Mouse (Mus musculus) gastrocnemius, adult 18-20 months (tissue): Measurements from ENCODE around the gene Atp8b4. TPM values are rescaled to one million over a fixed set of nuclear protein-coding genes. Genes with fewer than 3 reads are reported as not detected.

Source experiments
- DNase-seq: peaks from one replicate; pipeline ENCODE4 v3.0.0; 2021; ENCODE audit warnings: low spot score
- total RNA-seq, 2 experiments: library from RNA; stranded (reverse); gene quantifications; 2 replicates each; pipeline ENCODE4 v1.2.3; 2021

The Atp8b4 gene
- total RNA-seq, 2 experiments from 2014 or later = 0.11 to 0.17 TPM

DNA sequence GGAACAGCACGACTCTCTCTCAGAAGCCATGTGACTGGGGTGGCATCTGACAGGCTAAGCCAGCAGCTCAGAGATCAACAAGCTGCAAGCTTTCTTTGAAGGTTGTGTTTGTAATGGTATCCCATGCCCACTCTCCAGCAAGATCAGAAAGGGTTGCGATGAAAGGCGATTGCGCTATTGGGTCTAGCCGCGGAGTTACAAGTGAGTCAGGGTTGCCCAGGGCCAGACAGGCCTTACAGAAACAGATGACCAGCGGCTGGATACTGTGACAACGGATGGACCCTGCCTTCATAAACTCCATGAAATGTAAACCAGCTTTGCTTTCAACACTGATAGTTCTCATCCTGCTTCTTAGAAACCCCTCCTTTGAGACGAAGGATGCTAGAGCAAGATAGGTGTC, 66.2 kb downstream of the Atp8b4 start:
- no peak for DNase-seq

DNA sequence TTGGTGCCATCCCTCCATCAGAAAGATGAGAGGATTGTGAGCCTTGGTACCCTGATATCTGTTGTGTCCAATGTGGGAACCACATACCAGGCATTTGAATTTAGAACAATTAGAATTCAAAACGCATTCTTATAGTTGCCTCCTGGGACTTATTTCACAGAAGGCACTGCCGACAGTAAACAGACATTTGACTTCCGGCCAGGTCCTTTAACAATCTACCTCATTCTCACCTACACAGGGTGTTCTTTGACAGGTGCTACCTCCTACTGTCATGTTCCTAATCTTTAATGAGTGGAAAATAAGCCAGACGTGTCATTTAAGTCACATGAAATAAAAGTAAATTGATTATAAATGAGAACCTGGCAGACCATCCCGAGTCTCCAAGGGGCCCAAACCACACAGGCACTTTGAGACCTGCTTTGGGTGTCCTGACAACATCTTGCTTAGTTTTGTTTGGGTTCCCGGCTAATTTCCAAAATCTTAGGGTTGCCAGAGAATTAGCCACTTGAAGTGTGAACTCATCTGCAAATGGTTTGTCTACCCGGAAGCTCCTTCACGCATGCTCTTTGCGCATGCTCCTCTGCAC, 67.9 kb downstream of the Atp8b4 start:
- DNase-seq = no peak

DNA sequence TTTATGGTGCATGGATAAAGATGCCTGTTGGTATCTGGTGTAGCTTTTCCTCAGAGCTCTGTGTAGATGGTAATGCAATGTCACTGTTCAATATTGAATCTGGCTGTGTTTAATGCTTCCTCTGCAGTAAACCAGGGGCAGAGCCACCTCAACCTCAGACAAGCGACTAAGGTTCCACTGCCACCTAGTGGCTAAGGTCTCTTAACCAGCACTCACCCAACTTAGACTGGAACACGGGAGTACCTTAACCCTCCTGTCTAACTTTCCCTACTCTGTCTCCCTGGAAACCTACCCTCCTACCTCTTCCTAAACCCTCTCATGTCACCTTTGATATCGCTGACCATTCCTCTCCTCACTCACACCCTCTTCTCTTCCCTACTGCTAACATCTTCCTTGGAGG, 71.2 kb downstream of the Atp8b4 start:
- DNase-seq = peak; percentile 57

DNA sequence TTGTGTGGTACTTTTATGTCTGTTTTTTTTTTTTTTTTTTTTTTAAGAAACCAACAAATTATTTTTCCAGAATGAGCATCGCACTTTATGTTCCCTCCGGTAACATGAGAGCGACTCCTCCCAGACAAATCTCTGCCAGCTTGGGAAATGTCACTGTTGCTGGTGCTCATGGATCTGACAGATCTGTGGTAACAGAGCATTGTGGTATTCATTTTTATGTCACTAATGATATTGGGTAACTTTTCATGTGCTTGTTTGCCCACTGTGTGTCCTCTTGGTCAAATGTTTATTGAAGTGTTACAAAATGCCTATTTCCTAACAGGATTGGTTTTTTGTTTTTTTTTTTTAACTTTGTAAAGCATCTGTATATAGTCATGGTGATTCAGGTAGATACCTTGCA, 75.3 kb downstream of the Atp8b4 start:
- DNase-seq = no peak

DNA sequence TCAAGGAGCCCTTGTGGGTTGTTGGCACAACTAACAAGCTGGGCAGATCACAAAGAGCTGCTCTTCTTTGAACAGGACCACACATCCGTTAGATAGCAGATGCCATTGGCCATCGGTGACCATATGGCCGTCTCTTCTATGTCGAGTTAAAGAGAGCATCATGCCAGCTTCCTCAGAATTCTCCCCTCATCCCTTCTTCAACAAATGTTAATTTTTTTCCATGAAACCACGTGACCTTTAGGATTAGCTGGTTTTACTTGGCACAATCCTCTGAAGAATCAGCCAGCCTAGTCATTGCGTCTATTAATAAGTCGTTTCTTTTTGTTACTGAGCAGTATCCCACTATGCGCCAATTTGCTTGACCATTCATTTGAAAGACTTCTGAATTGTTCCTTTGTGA, 75.8 kb downstream of the Atp8b4 start:
- no peak for DNase-seq

DNA sequence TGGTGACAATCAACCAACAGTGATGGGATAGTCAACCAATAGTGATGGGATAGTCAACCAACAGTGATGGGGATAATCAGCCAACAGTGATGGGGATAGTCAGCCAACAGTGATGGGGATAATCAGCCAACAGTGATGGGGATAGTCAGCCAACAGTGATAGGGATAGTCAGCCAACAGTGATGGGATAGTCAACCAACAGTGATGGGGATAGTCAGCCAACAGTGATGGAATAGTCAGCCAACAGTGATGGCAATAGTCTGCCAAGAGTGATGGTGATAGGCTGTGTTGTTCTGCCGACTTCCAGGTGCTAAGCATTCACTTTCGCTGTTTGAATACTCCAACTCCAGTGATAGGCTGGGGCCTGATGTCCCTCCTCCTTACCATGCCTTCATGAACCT, 79.6 kb downstream of the Atp8b4 start:
- no peak for DNase-seq

DNA sequence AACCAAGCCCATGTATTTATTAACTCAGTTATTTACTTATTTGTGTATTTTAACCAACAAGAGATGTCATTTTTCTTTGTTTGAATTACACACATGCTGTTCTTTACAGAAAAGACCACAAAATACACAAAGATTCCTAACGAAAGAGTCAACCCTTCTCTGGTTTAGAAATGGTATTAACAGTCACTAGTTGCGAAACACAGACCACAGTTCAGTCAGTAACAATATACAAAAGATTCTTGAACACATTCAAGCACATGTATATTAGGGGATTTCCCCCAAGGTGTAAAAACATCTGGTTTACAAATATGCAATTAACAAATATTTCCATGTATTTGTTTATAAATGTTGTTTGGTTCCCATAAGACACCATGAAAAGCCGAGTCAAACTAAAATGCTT, 81.6 kb downstream of the Atp8b4 start:
- no peak for DNase-seq

DNA sequence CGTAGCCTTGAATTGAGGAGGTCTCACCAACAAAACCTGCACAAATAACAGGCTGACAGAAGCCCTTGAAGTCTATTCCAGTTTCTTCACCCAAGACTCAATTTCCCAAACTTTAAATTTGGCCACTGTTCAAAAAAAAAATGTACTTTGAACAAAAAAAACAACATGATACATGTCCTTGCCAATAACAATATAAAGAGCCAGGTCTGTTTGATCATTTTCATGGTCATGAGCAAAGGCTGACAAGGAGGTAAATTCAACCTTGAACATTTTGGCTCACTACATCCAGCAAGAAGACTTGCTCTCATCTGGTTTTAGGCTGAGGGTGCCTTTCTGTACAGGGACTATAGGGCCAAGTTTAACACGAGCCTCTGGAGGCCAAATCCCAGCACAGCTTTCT, 83.7 kb downstream of the Atp8b4 start:
- DNase-seq = no peak

DNA sequence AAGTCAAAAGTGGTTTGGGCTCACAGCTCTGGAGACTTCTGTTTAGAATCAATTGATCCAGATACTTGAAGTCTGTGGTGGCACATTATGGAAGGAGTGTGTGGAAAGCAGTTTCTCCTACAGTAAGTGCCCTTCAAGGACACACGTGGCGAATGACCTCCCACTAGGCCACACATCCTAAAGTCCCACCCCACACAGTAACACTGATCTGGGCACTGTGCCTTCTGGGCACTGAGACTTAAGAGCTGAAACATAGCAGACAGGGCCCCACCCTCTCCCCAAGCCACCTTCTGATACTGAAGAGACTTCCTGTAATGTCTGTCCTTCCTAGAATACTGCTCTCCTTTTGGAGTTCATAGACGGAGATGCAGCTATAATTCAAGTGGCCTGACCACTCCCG, 84.5 kb downstream of the Atp8b4 start:
- DNase-seq = no peak

DNA sequence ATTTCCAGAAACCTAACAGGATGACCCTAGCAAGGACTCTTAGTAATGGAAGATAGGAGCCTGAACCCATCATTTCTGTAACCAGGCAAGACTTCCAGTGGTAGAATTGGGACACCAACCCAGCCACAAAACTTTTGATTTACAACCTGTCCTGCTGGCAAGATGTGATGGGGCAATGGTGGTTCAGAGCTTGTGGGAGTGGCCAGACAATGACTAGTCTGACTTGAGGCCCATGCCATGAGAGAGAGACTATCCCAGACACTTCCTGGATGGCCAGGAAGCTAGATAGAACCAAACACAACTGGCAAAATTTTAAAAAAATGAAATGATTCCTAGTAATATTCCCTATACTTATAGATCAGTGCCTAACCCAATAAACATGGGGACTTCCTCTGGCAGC, 87.7 kb downstream of the Atp8b4 start:
- DNase-seq = no peak

DNA sequence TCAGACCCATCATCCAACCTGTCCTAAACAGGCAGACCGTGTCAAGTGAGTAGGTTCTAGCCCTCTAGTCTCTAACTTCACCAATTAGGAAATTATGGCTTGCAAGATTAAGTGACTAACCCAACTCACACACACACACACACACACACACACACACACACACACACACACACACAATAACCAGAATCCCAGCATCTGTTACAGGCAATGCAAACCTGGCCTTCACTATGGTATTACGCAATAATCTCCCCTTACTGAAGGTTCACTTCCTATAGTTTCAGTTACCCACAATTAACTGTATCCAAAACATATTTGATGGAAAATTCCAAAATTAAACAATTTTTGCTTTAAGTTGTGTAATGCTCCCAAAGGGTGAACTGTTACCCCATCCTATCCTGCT, 101.0 kb downstream of the Atp8b4 start:
- no peak for DNase-seq

DNA sequence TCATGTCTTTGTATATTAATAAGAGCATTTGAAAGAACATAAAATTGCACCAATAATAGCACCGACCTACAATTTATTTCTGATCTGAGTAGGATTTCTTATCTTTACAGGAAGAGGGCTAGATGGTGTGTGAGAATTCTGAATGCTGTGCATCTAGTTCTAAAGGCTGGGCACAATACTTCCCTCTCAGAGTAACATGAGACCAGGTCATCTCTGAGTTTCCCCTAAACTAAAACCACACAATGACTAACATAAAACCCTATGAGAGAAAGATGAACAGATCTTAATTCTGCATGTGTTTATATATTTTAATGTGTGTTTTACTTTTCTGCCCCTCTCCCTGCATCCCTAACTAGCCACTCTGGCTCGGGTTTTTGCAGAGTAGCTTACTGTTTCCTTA, 101.5 kb downstream of the Atp8b4 start:
- DNase-seq = no peak

DNA sequence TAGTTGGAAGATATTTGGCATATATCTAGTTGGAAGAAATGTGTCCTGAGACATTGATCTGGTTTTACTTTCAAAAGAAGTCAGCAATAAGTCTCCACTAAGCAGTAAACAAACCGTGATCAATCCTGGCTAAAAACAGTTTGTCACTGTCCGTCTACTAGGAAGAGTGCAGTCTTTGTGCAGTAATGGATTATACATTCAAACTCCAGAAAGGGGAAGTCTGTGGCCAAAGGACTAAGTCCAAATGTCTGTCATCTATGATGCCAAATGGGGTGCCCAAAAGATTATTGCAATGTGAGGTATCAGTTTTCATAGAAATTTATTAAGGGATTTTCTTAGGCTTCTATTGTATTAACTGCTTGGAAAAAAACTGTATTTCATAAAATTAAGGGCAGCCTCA, 102.3 kb downstream of the Atp8b4 start:
- DNase-seq = no peak

DNA sequence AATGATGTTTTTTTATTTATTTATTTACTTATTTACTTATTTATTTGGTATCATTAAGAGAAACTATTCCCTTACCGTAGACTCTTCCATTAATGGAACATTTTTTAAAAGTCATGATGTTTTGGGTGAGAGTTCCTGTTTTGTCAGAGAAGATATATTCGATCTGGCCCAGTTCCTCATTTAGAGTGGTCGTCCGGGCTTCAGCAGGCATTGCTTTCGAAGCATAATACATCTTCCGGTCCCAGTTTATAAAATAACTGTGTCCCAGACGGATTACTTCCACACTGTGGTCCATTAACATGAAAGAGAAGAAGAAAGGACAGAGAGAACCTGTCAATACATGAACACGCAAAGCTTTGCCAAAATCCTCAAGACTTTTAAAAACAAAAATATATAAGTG, 103.0 kb downstream of the Atp8b4 start:
- DNase-seq = no peak

DNA sequence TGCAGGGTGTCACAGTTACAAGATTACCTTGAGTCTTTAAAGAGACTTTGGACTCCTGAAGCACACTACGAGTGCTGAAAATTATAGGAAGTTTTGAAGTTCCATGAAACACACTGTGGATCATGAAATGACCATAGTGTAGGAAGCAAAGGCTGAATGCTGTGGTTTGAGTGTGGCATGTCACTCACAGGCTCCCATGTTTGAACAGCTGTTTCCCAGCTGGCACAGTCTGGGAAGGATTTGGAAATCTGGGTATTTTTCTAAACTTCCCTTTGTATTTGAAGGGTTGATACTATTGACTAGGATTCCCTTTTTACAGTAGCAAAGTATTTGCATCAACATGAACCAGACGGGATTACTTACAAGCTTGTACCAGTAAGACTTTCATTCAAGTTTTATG, 105.5 kb downstream of the Atp8b4 start:
- no peak for DNase-seq

DNA sequence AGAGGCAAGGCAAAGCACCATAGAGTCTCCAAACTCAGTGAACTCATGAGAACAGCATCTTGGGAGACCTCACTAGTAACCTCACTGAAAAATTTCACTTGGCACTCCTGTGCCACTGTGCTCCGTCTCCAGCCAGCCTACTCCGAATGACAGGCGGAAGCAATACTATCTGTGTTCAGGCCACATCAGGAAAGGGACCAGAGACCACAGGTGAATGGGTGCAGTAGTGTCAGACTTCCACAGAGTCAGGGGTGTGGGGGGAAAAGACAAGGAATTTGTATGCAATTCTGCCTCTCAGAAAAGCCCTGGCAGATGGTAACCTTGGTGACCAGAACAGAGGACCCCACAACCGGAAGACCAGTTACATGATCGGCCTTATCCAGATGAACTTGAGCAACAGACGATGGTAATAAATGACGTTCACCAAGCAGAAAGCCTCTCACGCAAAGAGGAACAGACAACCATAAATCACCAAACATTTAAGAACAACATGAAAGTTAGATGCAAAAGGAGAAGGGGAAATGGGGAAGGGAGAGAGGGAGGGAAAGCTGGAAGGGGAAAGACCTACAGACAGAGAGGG, 112.9 kb downstream of the Atp8b4 start:
- no peak for DNase-seq

DNA sequence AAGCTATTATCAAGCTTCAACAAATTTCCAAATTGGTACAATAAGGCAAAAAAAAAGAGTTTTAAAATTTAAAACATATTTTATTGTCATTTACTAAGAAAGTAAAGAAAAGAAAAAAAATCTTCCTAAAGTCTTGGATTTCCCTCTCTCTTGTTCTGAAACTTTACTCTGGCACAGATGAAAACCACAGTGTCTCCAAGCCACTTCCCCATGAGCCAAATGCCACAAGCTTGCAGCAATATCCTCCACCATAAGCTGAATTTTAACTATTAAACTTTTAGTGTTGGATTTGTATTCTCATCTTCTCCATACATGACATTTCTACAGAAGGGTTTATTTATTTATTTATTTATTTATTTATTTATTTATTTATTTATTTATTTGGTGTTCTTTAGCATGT, 114.4 kb downstream of the Atp8b4 start:
- DNase-seq = no peak

DNA sequence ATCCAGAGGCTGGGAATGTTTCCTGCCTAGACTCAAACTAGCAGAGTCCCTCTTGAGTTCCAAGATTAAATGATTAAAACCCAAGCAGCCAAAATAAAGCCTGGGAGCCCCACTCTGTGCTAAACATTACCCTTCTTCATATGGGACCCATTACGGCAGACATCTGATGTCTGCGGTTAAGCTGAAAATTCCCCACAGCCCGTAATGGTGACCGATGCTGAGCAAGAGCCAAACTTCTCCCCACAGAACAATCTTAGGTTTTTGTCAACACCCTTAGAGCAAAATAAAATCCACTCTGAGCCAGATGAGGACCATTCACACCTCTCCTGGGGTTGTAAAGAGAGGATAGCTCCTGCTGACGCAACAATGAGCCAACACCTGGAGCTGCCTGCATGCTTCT, 120.2 kb downstream of the Atp8b4 start:
- DNase-seq = no peak

DNA sequence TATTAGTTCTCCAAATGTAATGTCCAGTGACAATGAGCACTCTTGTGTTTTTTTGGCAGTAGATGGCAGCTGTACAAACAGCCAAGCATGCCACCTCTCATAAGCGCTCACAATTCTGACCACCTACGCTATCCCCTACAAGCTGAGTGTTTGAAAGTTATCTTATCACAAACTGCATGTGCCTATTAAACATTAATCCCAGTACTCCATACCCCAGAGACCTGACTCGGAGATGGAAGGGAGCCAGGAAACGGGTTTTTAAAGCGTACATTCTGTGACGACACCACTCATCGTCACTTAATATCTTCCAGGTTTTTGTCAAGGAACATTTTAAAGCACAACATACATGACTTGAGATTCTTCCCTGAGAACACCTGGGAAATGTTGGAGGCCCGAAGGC, 128.8 kb downstream of the Atp8b4 start:
- no peak for DNase-seq

DNA sequence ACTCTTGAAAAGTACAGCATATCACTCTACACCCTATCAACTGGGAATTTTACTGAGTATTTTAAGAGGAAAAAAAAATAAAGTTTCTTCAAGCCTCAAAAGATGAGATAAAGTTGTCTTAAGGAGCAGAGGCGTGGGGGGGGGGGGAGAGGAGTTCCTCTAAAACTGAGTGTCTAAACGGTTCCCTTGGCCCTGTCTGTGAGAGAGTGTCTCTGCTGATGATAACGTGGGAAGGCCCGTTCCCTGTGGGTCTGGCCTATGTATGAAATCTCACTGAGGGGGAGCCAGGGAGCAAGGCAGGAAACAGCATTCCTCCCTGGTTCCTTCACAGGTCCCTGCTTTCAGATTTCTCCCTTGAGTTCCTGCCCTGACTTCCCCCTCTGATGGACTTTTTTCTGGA, 130.7 kb downstream of the Atp8b4 start:
- no peak for DNase-seq

DNA sequence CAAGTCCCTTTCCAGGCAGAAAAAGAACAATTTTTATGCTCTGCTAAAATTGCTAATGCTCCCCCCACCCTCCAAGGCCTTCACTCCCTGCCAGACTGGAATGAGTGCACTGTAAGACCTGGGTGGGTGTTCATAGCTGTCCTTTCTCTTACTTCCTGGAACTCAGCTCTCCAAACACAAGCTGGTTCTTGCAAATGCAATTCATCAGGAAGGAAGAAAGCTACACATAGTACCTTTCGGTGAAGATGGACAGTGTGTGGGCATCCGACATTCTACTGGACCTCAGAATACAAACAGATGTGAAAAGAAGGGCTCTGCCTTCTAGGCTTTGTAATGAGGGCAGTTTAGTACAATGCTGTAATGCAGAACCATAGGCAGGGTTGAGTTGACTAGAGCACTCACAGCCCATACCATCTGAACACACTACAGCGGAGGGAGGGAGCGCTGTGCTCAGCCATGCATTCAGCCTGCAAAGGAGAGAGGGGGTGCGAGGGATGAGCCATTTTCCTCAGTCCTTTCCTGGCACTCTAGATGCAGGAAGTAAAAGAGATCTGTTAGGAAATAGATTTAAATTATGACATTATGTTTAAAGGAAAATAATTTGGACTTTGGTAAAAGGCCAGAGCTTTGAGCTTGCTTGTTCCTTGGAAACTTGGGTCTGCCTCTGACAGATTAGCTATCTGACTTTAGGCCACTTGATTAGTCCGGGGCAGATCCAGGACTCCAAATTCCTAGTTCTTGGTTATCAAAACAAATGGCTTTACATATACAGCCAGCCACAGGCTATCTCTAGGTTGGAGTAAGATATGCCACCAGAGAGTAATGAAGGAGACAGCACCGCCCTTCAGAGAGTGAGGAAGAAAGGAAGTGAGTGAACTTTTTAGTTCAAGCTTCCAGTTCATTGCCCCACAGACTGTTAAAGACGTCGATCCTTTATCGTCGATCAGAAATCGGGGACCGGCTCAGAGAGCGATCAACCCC, 136.4 kb downstream of the Atp8b4 start:
- no peak for DNase-seq

DNA sequence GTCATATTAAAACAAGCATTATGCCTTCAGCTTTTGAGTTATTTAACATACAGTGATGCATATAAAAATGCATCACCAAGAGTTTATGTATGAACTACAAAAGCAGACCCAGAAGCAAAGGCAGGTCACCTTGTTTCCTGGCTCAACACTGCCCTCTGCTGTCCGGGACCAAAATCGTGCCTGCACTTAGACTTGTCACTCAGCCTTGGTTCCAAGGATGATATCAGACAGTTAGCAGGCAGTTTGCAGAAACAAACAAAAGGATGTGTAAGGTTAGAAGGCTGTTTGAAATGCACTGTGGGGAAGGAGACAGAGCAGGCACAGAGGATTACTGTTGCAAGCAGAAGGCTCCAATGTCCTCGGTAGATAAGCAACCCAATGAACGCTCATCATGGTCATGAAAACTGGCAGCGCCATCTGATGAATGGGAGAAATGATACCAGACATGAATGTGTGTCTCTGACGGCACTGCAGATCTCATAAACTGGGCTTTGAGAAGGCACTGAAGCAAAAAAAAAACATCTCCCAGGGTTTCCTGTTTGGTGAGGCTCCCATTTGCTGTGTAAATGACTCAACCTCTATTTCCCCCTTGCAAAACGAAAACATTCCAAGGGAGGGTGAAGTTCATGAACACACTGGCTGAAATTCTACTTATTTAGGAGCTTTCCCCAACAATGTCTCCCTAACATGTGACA, 137.3 kb downstream of the Atp8b4 start:
- DNase-seq = peak; percentile 84
